Mouse (Mus musculus): ENCODE measurements around the gene Stxbp5l.

DNA sequence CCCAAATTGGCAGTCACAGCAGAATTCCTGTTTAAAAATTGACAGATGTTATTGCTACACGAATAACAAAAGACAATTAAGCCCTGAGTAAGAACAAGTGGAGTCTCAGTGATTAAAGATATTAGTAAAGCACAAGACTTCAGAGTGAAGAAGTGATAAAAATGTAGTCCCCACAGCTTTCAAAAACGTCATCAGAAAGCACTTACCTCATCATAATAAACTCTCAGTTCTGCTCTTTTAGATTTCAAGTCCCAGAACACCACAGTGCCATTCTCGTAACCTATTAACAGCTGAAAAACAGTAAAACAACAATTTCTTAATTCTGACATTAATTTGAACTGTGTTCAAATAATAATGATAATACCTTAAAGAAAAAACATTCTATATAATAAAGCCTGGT is 123.1 kb downstream of the Stxbp5l start:
- TF ChIP-seq CTCF (IDR thresholded peaks at IDR 0.05; ENCODE audit: borderline replicate concordance, insufficient read depth, low read depth, low read length), result no peak
- TF ChIP-seq POLR2A (IDR thresholded peaks at IDR 0.05; ENCODE audit: borderline replicate concordance, insufficient read depth, low read length), result no peak
